In the genomic region with DNA sequence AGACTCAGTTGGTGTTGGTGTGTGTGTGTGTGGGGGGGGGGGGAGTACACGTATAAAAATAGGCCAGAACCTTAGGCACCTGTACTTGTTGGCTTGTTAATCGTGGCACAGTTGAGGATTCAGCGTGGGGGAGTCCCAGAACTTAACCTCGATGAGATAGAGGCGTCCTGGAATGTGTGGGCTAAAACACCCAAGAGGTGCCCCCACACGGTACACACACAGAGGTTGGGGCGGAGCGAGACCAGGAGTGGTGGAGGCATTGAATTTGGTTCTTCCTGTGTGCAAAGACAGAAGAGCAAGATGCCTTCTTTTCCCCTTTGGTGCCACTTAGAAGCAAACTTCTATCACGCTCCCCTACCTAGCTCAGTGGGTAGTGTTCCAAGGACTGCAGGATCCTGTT, we compare ENCODE assay signal across 8 mouse cellular contexts. TPM values are rescaled to one million over a fixed set of nuclear protein-coding genes. Genes with fewer than 3 reads are reported as not detected.
A peak's percentile ranks its signal among the peaks of the same experiment; 100 is the strongest.
DNase-seq lines count a peak whose midpoint lies in the region; ATAC-seq and TF ChIP-seq lines count a peak whose summit lies in the region.

No protein-coding gene starts in this region.

- peaks cover 14% of the 10 kb centered on the region for H3K27me3 ChIP-seq in megakaryocyte, embryonic 14.5 days (replicated peaks)
- H3K27me3 ChIP-seq in liver, embryonic 12.5 days (replicated peaks): peaks cover 3% of the 10 kb centered on the region; the same call in 1 of the 2 replicates
- no peaks in the 10 kb centered on the region for H3K27me3 ChIP-seq in thymus, adult 2 months (ENCODE audit: control insufficient read depth, insufficient read depth, low read length)

- WGBS in liver, embryonic 12.5 days (ENCODE audit: insufficient replicate concordance): 32% methylated on average over 9 of the region's 9 CpGs
- 2% methylated on average over 9 of the region's 9 CpGs for WGBS in thymus, adult 2 months

- peak; percentile 47 for DNase-seq in thymus, adult 2 months
- DNase-seq in right cerebral cortex, adult 18-20 months: no peak
- DNase-seq in right cerebral cortex, postnatal 4 days: no peak
- DNase-seq in left cerebral cortex, adult 11 months (ENCODE audit: low spot score): no peak

- peak overlapping the region; percentile 61 for H3K9ac ChIP-seq in liver, embryonic 12.5 days

- H3K27ac ChIP-seq in embryonic fibroblast, embryonic 13.5 days (ENCODE audit: insufficient read depth, low read length): no peak overlapping the region
- H3K27ac ChIP-seq in liver, embryonic 12.5 days: no peak overlapping the region
- H3K27ac ChIP-seq in thymus, adult 2 months (ENCODE audit: control insufficient read depth, insufficient read depth, low read length): peak overlapping the region; percentile 90

- H3K4me2 ChIP-seq in liver, embryonic 12.5 days: peak overlapping the region; percentile 83

- H3K4me3 ChIP-seq in megakaryocyte, embryonic 14.5 days (replicated peaks): peak overlapping the region; percentile 94
- H3K4me3 ChIP-seq in embryonic fibroblast, embryonic 13.5 days (ENCODE audit: insufficient read depth, low read length): peak overlapping the region; percentile 54; the same call in 1 of the 2 replicates
- H3K4me3 ChIP-seq in liver, embryonic 12.5 days: peak overlapping the region; percentile 62
- peak overlapping the region; percentile 99 for H3K4me3 ChIP-seq in thymus, adult 2 months (ENCODE audit: control insufficient read depth, insufficient read depth, low read length)

- no peak for TF ChIP-seq CTCF in embryonic fibroblast, embryonic 13.5 days (IDR thresholded peaks at IDR 0.05; ENCODE audit: borderline replicate concordance, insufficient read depth, low read length)
- no peak for TF ChIP-seq CTCF in thymus, adult 2 months (IDR thresholded peaks at IDR 0.05; ENCODE audit: borderline replicate concordance, control insufficient read depth, extremely low read depth, insufficient read depth, low read length, poor library complexity)

- no peak for ATAC-seq in megakaryocyte, adult 5-6 weeks (ENCODE audit: poor library complexity, severe bottlenecking)
- ATAC-seq in liver, embryonic 12.5 days: peak; percentile 22; the same call in 1 of the 2 replicates

- TF ChIP-seq POLR2A in embryonic fibroblast, embryonic 13.5 days (IDR thresholded peaks at IDR 0.05; ENCODE audit: low read depth, low read length): no peak
- no peak for TF ChIP-seq POLR2A in thymus, adult 2 months (IDR thresholded peaks at IDR 0.05; ENCODE audit: control insufficient read depth, extremely low read depth, insufficient read depth, low read length, poor library complexity)

- peaks cover 13% of the 10 kb centered on the region for H3K4me1 ChIP-seq in megakaryocyte, embryonic 14.5 days
- H3K4me1 ChIP-seq in embryonic fibroblast, embryonic 13.5 days (ENCODE audit: control insufficient read depth, insufficient read depth, low read length): no peaks in the 10 kb centered on the region
- 0 out of 2 replicates have a peak, but pooled peaks cover 6% of the 10 kb centered on the region for H3K4me1 ChIP-seq in liver, embryonic 12.5 days
- peaks cover 4% of the 10 kb centered on the region for H3K4me1 ChIP-seq in thymus, adult 2 months (replicated peaks; ENCODE audit: control insufficient read depth, insufficient read depth, low read length)

- no peaks in the 10 kb centered on the region for H3K36me3 ChIP-seq in megakaryocyte, embryonic 14.5 days (replicated peaks; ENCODE audit: low read length)
- H3K36me3 ChIP-seq in liver, embryonic 12.5 days: no peaks in the 10 kb centered on the region
- H3K36me3 ChIP-seq in thymus, adult 2 months (ENCODE audit: control insufficient read depth, insufficient read depth, low read length): no peaks in the 10 kb centered on the region

- H3K9me3 ChIP-seq in megakaryocyte, embryonic 14.5 days: no peaks in the 10 kb centered on the region
- no peaks in the 10 kb centered on the region for H3K9me3 ChIP-seq in liver, embryonic 12.5 days (replicated peaks)

RNA-seq across cellular contexts. Expression of a gene that starts 1.2 kb away (rescaled TPM):
- 3.5 and 3.7 TPM in 2 replicates for polyA plus RNA-seq in megakaryocyte, embryonic 14.5 days (2012; ENCODE audit: insufficient read depth, low replicate concordance)
- 89.8 and 100 TPM in 2 replicates for total RNA-seq in megakaryocyte, adult 5-6 weeks (2015)
- 77.5 and 89.4 TPM in 2 replicates for total RNA-seq in megakaryocyte, adult 5-6 weeks (2017)
- 5.6 and 6.5 TPM in 2 replicates for polyA plus RNA-seq in embryonic fibroblast, embryonic 13.5 days (2011; ENCODE audit: insufficient read length, low read depth, missing spikeins)
- polyA plus RNA-seq in liver, embryonic 12.5 days (2016; fragmentation: Nextera tagmentation; extraction: Ambion mirVana): 4.0 and 4.5 TPM in 2 replicates
- 34.9 and 37.8 TPM in 2 replicates for polyA plus RNA-seq in thymus, adult 2 months (2012; rRNA removed)
